Mouse (Mus musculus) stomach, embryonic 15.5 days (tissue): ENCODE data around the gene Htra3. TPM values are rescaled to one million over a fixed set of nuclear protein-coding genes. Genes with fewer than 3 reads are reported as not detected.
A peak's percentile ranks its signal among the peaks of the same experiment; 100 is the strongest.

Experiments used
- ATAC-seq: fragments of 200-750 bp; cut with Nextera tagmentation; 2 replicates; pipeline ENCODE4 v1.8.0; 2017; ENCODE audit warnings: low read depth, moderate number of reproducible peaks, moderate TSS enrichment; ENCODE audit not compliant: insufficient read depth, low FRiP score
- H3K27ac ChIP-seq: fragments of 300-500 bp; sonication (generic); 2 replicates; pipeline ENCODE4 v1.5.1; 2015; ENCODE audit warnings: mild to moderate bottlenecking, inconsistent platforms
- H3K27me3 ChIP-seq: fragments of 300-500 bp; sonication (generic); replicated peaks from 2 replicates; pipeline ENCODE4 v1.6.1; 2015; ENCODE audit warnings: inconsistent platforms
- H3K36me3 ChIP-seq: fragments of 300-500 bp; sonication (generic); 2 replicates; pipeline ENCODE4 v1.6.1; 2015; ENCODE audit warnings: inconsistent platforms
- H3K4me1 ChIP-seq: fragments of 300-500 bp; sonication (generic); 2 replicates; pipeline ENCODE4 v1.6.1; 2015; ENCODE audit warnings: inconsistent platforms
- H3K4me2 ChIP-seq: fragments of 300-500 bp; sonication (generic); 2 replicates; pipeline ENCODE4 v1.6.1; 2015; ENCODE audit warnings: mild to moderate bottlenecking, inconsistent platforms
- H3K4me3 ChIP-seq: fragments of 300-500 bp; sonication (generic); replicated peaks from 2 replicates; pipeline ENCODE4 v1.5.1; 2015; ENCODE audit warnings: inconsistent platforms
- H3K9ac ChIP-seq: fragments of 300-500 bp; sonication (generic); 2 replicates; pipeline ENCODE4 v1.6.1; 2015; ENCODE audit warnings: inconsistent platforms
- H3K9me3 ChIP-seq: fragments of 300-500 bp; sonication (generic); 2 replicates; pipeline ENCODE4 v1.6.1; 2016; ENCODE audit warnings: inconsistent platforms
- WGBS: fragments of 180-500 bp; shearing (Covaris S2); methylation state at CpG from one replicate; pipeline ENCODE4 v1.1.7; 2015; 5-methylcytosine and 5-hydroxymethylcytosine counted together
- polyA plus RNA-seq: library from polyadenylated mRNA; unstranded; fragments of >200 nt; fragmentation: Nextera tagmentation; extraction: Ambion mirVana; gene quantifications from 2 replicates; pipeline ENCODE4 v1.2.1, GENCODE M21; 2015

Htra3 gene
- polyA plus RNA-seq, 1 experiment from 2014 or later, result 54.9 TPM

DNA sequence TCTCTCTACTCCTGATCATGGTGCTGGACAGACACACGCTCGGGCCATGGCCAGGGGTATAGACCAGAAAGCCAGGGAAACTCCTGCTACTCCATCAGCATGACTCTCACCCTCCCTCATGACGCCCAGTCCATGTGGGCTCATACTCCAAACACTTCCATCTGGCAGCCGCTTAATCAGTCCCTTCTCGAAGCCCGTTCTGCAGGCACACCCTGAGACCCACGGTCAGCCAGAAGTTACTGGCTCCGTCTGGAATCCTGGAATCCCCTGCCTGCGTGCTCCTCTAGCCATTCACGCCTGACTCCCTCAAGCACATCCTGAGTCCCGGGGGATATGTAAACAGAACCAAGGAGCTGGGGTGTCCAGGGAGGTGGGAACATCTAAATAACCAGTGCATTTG is 11.7 kb upstream of the Htra3 start:
- ATAC-seq, result peak; percentile 7; the same call in 1 of the 2 replicates

GRCm38 (mm10) chr5:35690485-35691165 is 11.0 kb upstream of the Htra3 start:
- H3K4me1 ChIP-seq, result peaks cover 24% of the 10 kb centered on the region
- H3K9ac ChIP-seq, result no peak overlapping the region
- H3K4me2 ChIP-seq, result no peak overlapping the region
- H3K27ac ChIP-seq, result peak overlapping the region; percentile 31; the same call in 1 of the 2 replicates
- no peaks in the 10 kb centered on the region for H3K9me3 ChIP-seq
- no peaks in the 10 kb centered on the region for H3K36me3 ChIP-seq
- no peak for ATAC-seq
- H3K27me3 ChIP-seq, result no peaks in the 10 kb centered on the region
- WGBS, result 88% methylated on average over 8 of the region's 8 CpGs
- H3K4me3 ChIP-seq, result no peak overlapping the region

More for the DNA sequence above, 11.7 kb upstream of the Htra3 start:
- no peaks in the 10 kb centered on the region for H3K27me3 ChIP-seq
- no peak overlapping the region for H3K4me2 ChIP-seq
- WGBS, result 30% methylated on average over 11 of the region's 11 CpGs
- peak overlapping the region; percentile 31; the same call in 1 of the 2 replicates for H3K27ac ChIP-seq
- H3K9ac ChIP-seq, result no peak overlapping the region
- no peaks in the 10 kb centered on the region for H3K9me3 ChIP-seq
- H3K36me3 ChIP-seq, result no peaks in the 10 kb centered on the region
- H3K4me1 ChIP-seq, result peaks cover 24% of the 10 kb centered on the region
- no peak overlapping the region for H3K4me3 ChIP-seq

DNA sequence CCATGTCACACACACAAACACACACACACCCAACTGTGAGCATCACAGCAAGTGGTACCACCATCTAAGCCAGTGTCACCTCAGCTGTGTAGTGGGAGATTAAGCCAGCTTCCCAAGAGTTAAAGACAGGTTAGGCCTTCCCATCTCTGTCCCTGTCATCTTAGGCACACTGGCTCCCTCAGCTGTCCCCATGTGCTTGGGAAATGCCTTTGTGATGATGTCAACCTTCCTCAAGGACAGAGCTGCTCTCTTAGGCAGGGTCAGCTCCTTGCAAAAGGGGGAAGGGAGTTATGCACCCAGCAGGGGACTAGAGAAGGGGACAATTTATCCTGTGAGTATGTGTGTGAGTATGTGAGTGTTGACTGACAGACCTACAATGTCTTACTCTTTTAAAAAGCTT is 9.8 kb upstream of the Htra3 start:
- Histone ChIP-seq H3K4me2 (no peak overlapping the region), H3K27me3 (no peaks in the 10 kb centered on the region), H3K9me3 (no peaks in the 10 kb centered on the region), H3K27ac (no peak overlapping the region), H3K4me1 (peaks cover 29% of the 10 kb centered on the region), H3K9ac (no peak overlapping the region), H3K4me3 (no peak overlapping the region), H3K36me3 (no peaks in the 10 kb centered on the region)
- ATAC-seq, result no peak

- no peak overlapping the region for H3K4me2 ChIP-seq
- no peak overlapping the region for H3K4me3 ChIP-seq
- H3K4me1 ChIP-seq, result peaks cover 29% of the 10 kb centered on the region
- no peak overlapping the region for H3K27ac ChIP-seq
- no peaks in the 10 kb centered on the region for H3K36me3 ChIP-seq
- ATAC-seq, result no peak
- no peaks in the 10 kb centered on the region for H3K9me3 ChIP-seq
- no peak overlapping the region for H3K9ac ChIP-seq
- H3K27me3 ChIP-seq, result no peaks in the 10 kb centered on the region
- 79% methylated on average over 2 of the region's 2 CpGs for WGBS
Observed at GRCm38 (mm10) chr5:35688851-35689250, 9.3 kb upstream of the Htra3 start.

- Histone ChIP-seq H3K36me3 (no peaks in the 10 kb centered on the region), H3K4me3 (no peak overlapping the region), H3K9ac (no peak overlapping the region), H3K4me1 (peaks cover 29% of the 10 kb centered on the region), H3K9me3 (no peaks in the 10 kb centered on the region), H3K27me3 (no peaks in the 10 kb centered on the region), H3K4me2 (no peak overlapping the region), H3K27ac (no peak overlapping the region)
- ATAC-seq, result no peak; the same call in 1 of the 2 replicates
- whole genome bisulfite sequencing, result 45% methylated on average over 5 of the region's 5 CpGs
Observed at GRCm38 (mm10) chr5:35687098-35687497, 7.5 kb upstream of the Htra3 start.

DNA sequence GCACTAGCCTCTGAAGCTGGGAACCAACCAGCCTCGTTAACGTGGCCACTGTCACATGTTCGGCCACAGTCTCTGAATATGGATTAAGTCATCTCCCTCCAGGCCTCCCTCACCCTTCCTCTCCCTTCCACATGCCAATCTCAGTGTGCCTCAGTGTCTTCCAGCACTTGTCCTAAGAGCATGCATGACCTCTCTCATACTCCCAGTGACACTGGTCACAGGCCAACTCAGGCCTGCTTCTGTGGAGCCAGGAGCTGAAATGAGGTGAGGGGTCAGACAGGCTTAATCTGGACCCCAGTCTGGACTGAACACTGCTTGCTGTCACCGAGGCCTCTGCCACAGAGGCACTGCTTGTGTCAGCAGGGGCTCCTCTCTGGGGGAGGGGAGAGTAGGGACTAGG is 6.8 kb upstream of the Htra3 start:
- 75% methylated on average over 4 of the region's 4 CpGs for WGBS
- H3K9ac ChIP-seq, result no peak overlapping the region
- H3K4me2 ChIP-seq, result no peak overlapping the region
- H3K27me3 ChIP-seq, result no peaks in the 10 kb centered on the region
- no peaks in the 10 kb centered on the region for H3K36me3 ChIP-seq
- peaks cover 23% of the 10 kb centered on the region for H3K4me1 ChIP-seq
- H3K4me3 ChIP-seq, result no peak overlapping the region
- no peaks in the 10 kb centered on the region for H3K9me3 ChIP-seq
- no peak overlapping the region for H3K27ac ChIP-seq
- no peak for ATAC-seq

- Histone ChIP-seq H3K36me3 (no peaks in the 10 kb centered on the region), H3K4me1 (peaks cover 12% of the 10 kb centered on the region), H3K4me3 (no peak overlapping the region), H3K9ac (no peak overlapping the region), H3K4me2 (no peak overlapping the region), H3K9me3 (no peaks in the 10 kb centered on the region), H3K27ac (no peak overlapping the region), H3K27me3 (peaks cover 2% of the 10 kb centered on the region; the same call in 1 of the 2 replicates)
- 52% methylated on average over 3 of the region's 3 CpGs for WGBS
- no peak for ATAC-seq
Observed at GRCm38 (mm10) chr5:35685079-35685478, 5.5 kb upstream of the Htra3 start.

DNA sequence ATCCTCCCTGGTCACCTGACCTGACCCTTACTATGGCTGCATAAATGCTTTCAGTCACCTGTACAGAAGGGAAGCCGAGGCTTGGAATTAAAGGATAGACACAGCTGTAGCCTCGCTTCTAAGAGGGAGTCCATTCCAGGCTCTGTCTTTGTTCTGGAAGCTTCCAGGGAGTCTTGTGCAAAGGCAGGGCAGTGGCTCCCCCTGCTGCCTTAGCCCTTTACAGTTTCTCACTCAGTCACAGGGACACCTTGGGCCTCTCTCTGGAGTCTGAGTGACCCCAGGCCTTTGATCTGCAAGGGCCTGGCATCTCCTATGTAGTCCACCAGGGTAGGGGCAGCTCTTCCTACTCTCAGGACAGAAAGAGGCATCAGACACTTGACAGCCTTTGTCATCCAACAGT is 1.4 kb upstream of the Htra3 start:
- no peak overlapping the region for H3K27ac ChIP-seq
- 57% methylated on average over 2 of the region's 2 CpGs for WGBS

DNA sequence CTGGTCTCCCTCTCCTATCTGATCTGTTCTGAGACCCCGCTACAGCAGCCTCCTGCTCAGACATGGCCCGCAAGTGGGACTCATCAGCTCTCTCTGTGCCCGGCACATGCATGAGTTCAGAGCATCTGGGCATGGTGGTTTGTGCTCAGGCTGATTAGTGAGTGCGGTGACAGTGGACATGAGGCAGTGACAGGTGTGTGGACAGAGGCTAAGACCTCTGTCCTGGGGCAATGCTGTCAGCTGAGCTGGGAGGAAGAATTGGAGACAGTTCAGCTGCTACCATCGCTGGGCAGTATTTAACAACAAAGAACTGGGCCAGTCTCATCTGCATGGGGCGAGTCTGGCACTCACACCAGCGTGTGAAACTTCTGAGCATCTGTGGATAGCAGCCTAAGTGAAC is 2.6 kb downstream of the Htra3 start:
- Histone ChIP-seq H3K4me1 (peaks cover 42% of the 10 kb centered on the region), H3K4me3 (no peak overlapping the region), H3K9me3 (no peaks in the 10 kb centered on the region), H3K9ac (no peak overlapping the region), H3K27me3 (peaks cover 30% of the 10 kb centered on the region), H3K27ac (no peak overlapping the region), H3K4me2 (peak overlapping the region; percentile 92; the same call in 1 of the 2 replicates), H3K36me3 (no peaks in the 10 kb centered on the region)
- no peak for ATAC-seq
- 88% methylated on average over 7 of the region's 7 CpGs for WGBS

More for the DNA sequence above, 1.4 kb upstream of the Htra3 start:
- Histone ChIP-seq H3K27me3 (peaks cover 30% of the 10 kb centered on the region), H3K36me3 (no peaks in the 10 kb centered on the region), H3K4me3 (no peak overlapping the region), H3K9ac (no peak overlapping the region), H3K4me1 (peaks cover 15% of the 10 kb centered on the region; the same call in 1 of the 2 replicates), H3K9me3 (no peaks in the 10 kb centered on the region), H3K4me2 (no peak overlapping the region)
- ATAC-seq, result no peak

DNA sequence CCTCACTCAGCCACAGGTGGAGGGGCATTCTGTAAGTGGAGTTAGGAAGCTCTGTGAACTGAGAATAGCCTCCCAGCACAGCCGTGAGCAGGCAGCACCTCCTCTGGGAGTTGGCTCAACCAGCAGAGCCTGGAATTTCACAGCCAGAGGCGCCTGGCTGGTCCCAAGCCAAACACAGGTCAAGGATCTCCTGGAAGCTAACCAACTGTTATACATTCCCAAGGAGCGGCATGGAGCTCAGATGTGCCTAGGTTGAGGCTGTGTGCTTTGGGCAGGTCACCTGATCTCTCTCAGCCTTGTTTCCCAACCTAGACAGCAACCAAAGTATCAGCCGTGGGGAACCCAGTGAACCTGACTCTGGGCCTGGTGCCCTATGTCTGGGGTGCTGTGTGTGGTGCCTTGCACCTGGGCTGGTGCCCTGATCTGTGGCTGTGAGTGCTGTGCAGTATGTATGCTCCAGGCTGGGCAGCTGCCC is 5.5 kb downstream of the Htra3 start:
- Histone ChIP-seq H3K27ac (peak overlapping the region; percentile 79), H3K9ac (no peak overlapping the region), H3K4me1 (peaks cover 60% of the 10 kb centered on the region), H3K27me3 (peaks cover 20% of the 10 kb centered on the region), H3K4me2 (0 out of 2 replicates have a peak overlapping the region, but pooled peaks have one; percentile 5), H3K9me3 (no peaks in the 10 kb centered on the region), H3K4me3 (no peak overlapping the region), H3K36me3 (no peaks in the 10 kb centered on the region)
- WGBS, result 24% methylated on average over 4 of the region's 4 CpGs
- peak; percentile 17; the same call in 1 of the 2 replicates for ATAC-seq

DNA sequence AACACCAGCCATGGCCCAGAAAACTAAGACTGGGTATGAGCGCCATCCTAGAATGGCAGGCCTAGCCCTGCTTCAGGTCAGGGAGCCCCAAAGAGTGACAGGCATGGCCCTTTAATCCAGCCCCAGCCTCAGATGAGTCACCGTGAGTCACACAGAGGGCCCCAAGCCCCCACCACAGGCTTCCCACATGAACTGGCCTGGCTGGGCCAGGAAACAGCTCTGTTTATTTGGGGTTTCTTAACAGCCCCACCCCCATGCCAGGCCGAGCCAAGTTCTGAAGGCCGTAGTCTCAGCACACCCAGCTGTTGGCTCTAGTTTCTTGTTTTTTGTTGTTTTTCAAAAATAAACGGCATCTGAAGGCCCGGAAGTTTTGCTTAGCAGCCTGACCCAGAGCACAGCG is 6.5 kb downstream of the Htra3 start:
- 0 out of 2 replicates have a peak overlapping the region, but pooled peaks have one; percentile 5 for H3K4me2 ChIP-seq
- H3K27ac ChIP-seq, result peak overlapping the region; percentile 79
- H3K4me3 ChIP-seq, result no peak overlapping the region
- WGBS, result 32% methylated on average over 7 of the region's 7 CpGs
- H3K36me3 ChIP-seq, result no peaks in the 10 kb centered on the region
- H3K9me3 ChIP-seq, result no peaks in the 10 kb centered on the region
- peaks cover 53% of the 10 kb centered on the region for H3K4me1 ChIP-seq
- peak; percentile 65 for ATAC-seq
- H3K9ac ChIP-seq, result no peak overlapping the region
- H3K27me3 ChIP-seq, result peaks cover 10% of the 10 kb centered on the region; the same call in 1 of the 2 replicates

DNA sequence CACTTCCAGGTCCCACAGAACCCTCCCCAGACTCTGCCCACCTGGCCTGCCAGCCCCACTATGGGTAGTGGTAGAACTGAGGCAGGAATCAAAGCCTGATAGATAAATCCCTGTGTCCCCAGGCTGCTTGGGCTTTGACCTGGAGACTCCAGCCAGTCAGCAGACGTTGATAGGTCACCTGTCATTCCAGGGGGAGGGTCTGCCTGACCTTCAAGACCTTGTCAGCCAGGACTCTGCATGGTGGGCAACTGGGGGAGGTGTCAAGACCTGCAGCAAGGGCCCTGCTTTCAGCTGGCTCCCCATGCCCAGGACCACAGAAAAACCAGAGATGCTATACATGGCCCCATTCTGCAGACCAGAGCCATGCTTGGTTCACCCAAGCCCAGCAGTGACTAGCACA is 7.0 kb downstream of the Htra3 start:
- Histone ChIP-seq H3K27me3 (peaks cover 5% of the 10 kb centered on the region; the same call in 1 of the 2 replicates), H3K9ac (no peak overlapping the region), H3K9me3 (no peaks in the 10 kb centered on the region), H3K27ac (peak overlapping the region; percentile 79), H3K36me3 (no peaks in the 10 kb centered on the region), H3K4me3 (no peak overlapping the region), H3K4me2 (0 out of 2 replicates have a peak overlapping the region, but pooled peaks have one; percentile 5), H3K4me1 (peaks cover 53% of the 10 kb centered on the region)
- ATAC-seq, result no peak
- 48% methylated on average over 1 of the region's 1 CpGs for WGBS
